Mouse (Mus musculus) hindbrain, embryonic 13.5 days (tissue): ENCODE results near the gene Cog4. TPM values are rescaled to one million over a fixed set of nuclear protein-coding genes. Genes with fewer than 3 reads are reported as not detected.

Source experiments
- ATAC-seq: fragments of 200-750 bp; cut with Nextera tagmentation; 2 replicates; pipeline ENCODE4 v1.8.0; 2017; ENCODE audit warnings: moderate TSS enrichment; ENCODE audit not compliant: low FRiP score
- H3K27ac ChIP-seq: fragments of 300-500 bp; sonication (generic); 2 replicates; pipeline ENCODE4 v1.5.1; 2015; ENCODE audit warnings: inconsistent platforms, mild to moderate bottlenecking, moderate library complexity
- H3K27me3 ChIP-seq: fragments of 300-500 bp; sonication (generic); 2 replicates; pipeline ENCODE4 v1.6.1; 2015; ENCODE audit warnings: mild to moderate bottlenecking, inconsistent platforms
- H3K36me3 ChIP-seq: fragments of 300-500 bp; sonication (generic); 2 replicates; pipeline ENCODE4 v1.6.1; 2015; ENCODE audit warnings: mild to moderate bottlenecking, inconsistent platforms
- H3K4me1 ChIP-seq: fragments of 300-500 bp; sonication (generic); replicated peaks from 2 replicates; pipeline ENCODE4 v1.6.1; 2015; ENCODE audit warnings: inconsistent platforms
- H3K4me2 ChIP-seq: fragments of 300-500 bp; sonication (generic); 2 replicates; pipeline ENCODE4 v1.6.1; 2015; ENCODE audit warnings: inconsistent platforms, mild to moderate bottlenecking, moderate library complexity
- H3K4me3 ChIP-seq: fragments of 300-500 bp; sonication (generic); 2 replicates; pipeline ENCODE4 v1.5.1; 2015; ENCODE audit warnings: mild to moderate bottlenecking, inconsistent platforms
- H3K9ac ChIP-seq: fragments of 300-500 bp; sonication (generic); 2 replicates; pipeline ENCODE4 v1.6.1; 2015; ENCODE audit warnings: mild to moderate bottlenecking, inconsistent platforms
- H3K9me3 ChIP-seq: fragments of 300-500 bp; sonication (generic); 2 replicates; pipeline ENCODE4 v1.6.1; 2016; ENCODE audit warnings: inconsistent platforms
- WGBS: fragments of 180-500 bp; shearing (Covaris S2); methylation state at CpG from one replicate; pipeline ENCODE4 v1.1.7; 2015; 5-methylcytosine and 5-hydroxymethylcytosine counted together
- polyA plus RNA-seq: library from polyadenylated mRNA; unstranded; fragments of >200 nt; fragmentation: Nextera tagmentation; extraction: Ambion mirVana; gene quantifications from 2 replicates; pipeline ENCODE4 v1.2.1, GENCODE M21; 2015

The Cog4 gene
- polyA plus RNA-seq = 71.9 and 77.8 TPM in 2 replicates

DNA sequence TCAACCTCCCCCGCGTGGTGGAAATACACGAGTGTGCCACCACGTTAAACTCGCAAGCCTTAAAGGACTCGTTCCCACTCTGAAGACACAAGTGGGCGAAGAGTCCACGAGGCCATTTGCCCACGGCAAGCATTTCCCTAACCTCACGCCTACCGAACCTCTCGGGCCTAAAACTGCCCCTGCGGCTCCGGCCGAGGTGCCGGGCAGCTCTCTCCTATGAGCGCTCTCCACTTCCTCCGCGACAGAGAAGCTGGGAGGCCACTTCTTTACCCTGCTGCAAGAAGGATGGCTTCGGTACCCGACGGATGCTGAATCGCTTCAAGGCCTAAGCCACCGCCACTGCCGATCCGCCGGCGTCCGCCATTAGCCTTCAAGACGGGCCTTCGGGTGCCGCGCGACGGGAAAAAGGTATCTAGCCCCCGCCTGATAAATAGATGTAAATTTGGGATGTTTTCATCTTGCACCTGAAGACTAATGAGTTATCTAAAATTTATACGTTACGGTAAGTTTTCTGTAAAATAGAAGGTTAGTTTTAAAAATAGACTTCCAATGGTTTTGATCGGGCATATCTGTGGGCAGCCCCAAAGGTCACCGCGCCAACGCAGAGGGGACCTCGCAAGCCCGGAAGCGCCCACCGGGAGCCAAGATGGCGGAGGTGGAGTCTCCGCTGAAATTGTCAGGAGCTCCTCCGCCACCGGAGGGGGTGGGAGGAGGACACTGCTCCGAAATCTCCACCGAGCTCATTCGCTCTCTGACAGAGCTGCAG lies at the start of gene Cog4, which contains the start of gene Sf3b3:
TSS of gene Cog4 (plus strand) at position 196 of the 766 bp plus-strand sequence.
TSS of gene Sf3b3 (minus strand) at position 383 of the 766 bp plus-strand sequence.
- Histone ChIP-seq H3K9ac (peak within 1 kb of the TSS; percentile 97), H3K27me3 (no peaks in the 10 kb centered on the region), H3K36me3 (peaks cover 46% of the 10 kb centered on the region), H3K27ac (peak within 1 kb of the TSS; percentile 90), H3K4me2 (peak within 1 kb of the TSS; percentile 83), H3K4me1 (peaks cover 28% of the 10 kb centered on the region), H3K9me3 (no peaks in the 10 kb centered on the region), H3K4me3 (peak within 1 kb of the TSS; percentile 93)
- ATAC-seq = peak; percentile 88
- WGBS = under 1% methylated on average over 53 of the region's 53 CpGs

DNA sequence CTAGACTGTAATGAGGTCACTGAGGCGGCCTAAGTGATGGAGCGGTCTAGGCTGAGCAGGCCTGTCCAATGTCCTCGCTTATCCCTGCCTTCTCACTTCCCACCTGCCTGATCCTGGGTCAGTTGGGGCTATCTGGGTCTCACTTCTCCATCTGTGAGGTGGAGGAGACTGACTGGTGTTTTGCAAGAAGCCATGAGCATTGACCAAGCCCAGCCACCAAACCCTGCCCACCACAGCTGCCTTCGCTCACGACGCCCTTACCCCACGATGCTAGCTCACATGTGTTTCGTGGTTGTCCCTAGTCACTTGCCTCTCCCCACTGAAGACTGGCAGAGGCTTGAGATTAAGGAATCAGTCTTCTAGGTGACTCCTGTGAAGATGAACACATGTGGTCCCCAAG lies 49.3 kb upstream of the Cog4 start:
- Histone ChIP-seq H3K4me1 (peaks cover 5% of the 10 kb centered on the region; the same call in 1 of the 2 replicates), H3K9me3 (no peaks in the 10 kb centered on the region), H3K4me2 (no peak overlapping the region), H3K4me3 (no peak overlapping the region), H3K27ac (no peak overlapping the region), H3K9ac (no peak overlapping the region), H3K27me3 (no peaks in the 10 kb centered on the region), H3K36me3 (no peaks in the 10 kb centered on the region)
- no peak for ATAC-seq
- 97% methylated on average over 8 of the region's 8 CpGs for WGBS

DNA sequence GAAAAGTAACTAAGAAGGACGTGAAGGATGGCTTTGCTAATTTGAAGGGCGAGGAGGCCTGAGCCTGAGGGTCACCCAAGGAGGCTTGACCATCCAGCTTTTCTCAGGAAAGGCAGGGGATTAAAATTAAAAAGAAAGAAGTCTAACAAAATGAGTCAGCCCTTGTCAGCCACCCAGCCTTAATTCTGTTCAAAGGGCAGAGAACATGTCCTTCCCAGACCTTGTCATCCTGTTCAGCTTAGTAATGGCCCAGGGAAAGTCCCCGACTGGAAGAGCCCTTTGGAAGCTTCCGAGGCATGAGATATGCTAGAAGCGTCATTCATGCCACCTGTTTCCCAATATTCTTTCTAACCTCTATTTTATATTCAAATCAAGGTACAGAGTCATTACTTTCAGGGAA lies 43.4 kb upstream of the Cog4 start:
- Histone ChIP-seq H3K9me3 (no peaks in the 10 kb centered on the region), H3K36me3 (no peaks in the 10 kb centered on the region), H3K9ac (no peak overlapping the region), H3K4me3 (no peak overlapping the region), H3K4me1 (no peaks in the 10 kb centered on the region), H3K27ac (no peak overlapping the region), H3K27me3 (no peaks in the 10 kb centered on the region), H3K4me2 (no peak overlapping the region)
- no peak for ATAC-seq
- WGBS = 84% methylated on average over 5 of the region's 5 CpGs

DNA sequence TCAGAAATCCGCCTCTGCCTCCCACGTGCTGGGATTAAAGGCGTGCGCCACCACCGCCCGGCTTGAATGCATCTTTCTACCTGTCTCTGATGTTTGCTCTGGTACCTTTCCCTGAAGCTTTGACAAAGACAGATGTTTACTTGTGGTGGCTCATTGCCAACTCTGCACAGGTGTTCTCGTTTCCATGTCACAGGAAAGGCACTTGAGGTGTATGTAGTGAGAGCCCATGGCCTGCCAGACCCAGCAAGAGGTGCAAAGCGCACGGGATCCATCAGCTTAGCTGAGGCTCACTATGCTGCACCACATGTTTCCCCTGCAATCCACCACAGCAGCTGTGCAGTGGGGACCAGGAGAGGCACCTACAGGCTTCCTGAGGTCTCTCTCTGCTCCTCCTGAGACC lies 42.5 kb upstream of the Cog4 start:
- Histone ChIP-seq H3K4me1 (no peaks in the 10 kb centered on the region), H3K9me3 (no peaks in the 10 kb centered on the region), H3K36me3 (peaks cover 6% of the 10 kb centered on the region), H3K4me3 (no peak overlapping the region), H3K27ac (no peak overlapping the region), H3K27me3 (no peaks in the 10 kb centered on the region), H3K4me2 (no peak overlapping the region), H3K9ac (no peak overlapping the region)
- no peak for ATAC-seq
- 87% methylated on average over 9 of the region's 9 CpGs for whole genome bisulfite sequencing

DNA sequence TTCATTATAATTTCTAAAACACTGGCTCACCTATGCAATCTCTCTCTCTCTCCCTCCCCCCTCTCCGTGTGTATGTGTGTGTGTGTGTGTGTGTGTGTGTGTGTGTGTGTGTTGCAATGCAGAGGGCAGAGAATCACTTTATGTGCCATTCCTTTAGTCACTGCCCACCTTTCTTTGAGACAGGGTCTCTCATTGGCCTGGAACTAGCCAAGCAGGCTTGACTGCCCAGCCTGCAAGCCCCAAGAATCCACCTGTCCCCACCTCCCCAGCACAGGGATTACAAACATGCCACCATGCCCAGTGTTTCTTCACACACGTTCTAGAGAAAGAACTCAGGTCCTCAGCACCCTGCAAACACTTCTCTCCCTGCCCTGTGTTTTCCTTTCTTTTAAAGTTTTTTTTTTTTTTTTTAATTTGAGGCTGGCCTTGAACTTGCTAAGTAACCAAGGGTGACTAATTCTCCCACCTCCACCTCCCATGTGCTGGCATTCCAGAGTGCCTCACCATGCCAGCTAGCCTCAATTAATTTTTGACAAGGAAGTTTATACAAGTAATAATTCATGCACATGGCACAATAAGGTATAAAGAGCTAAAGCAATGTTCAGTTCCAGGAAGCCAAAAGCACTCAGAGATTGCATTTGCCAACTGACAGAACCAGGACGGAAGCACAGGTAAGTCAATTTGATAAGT lies 41.4 kb upstream of the Cog4 start:
- no peak overlapping the region for H3K4me3 ChIP-seq
- H3K4me2 ChIP-seq = no peak overlapping the region
- H3K9ac ChIP-seq = no peak overlapping the region
- no peaks in the 10 kb centered on the region for H3K9me3 ChIP-seq
- WGBS = 58% methylated on average over 2 of the region's 3 CpGs
- H3K4me1 ChIP-seq = no peaks in the 10 kb centered on the region
- peaks cover 17% of the 10 kb centered on the region for H3K36me3 ChIP-seq
- no peak for ATAC-seq
- no peaks in the 10 kb centered on the region for H3K27me3 ChIP-seq
- no peak overlapping the region for H3K27ac ChIP-seq

DNA sequence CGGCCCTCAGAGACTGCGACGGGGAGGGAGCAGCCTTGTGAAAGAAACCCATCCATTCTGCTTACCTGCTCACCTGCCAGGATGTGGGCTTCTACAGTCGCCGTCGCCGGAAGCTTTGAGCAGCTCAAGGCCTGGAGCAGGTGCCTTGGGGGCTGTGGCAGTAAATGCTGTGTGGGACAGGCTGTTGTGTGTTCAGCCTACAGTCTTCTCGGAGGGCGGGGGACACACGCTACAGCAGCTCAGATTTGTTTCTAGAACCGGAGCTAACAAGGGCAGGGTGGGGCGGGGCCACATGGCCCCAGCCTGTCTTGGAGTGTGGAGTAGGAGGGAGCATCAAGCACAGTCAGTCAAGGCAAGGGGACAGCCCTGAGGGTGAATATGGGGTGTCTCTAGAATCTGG lies 40.7 kb upstream of the Cog4 start, which contains the start of gene Il34:
TSS of gene Il34 (minus strand) at position 256 of the 400 bp plus-strand sequence.
- Histone ChIP-seq H3K4me2 (no peak within 1 kb of the TSS), H3K9ac (no peak within 1 kb of the TSS)

DNA sequence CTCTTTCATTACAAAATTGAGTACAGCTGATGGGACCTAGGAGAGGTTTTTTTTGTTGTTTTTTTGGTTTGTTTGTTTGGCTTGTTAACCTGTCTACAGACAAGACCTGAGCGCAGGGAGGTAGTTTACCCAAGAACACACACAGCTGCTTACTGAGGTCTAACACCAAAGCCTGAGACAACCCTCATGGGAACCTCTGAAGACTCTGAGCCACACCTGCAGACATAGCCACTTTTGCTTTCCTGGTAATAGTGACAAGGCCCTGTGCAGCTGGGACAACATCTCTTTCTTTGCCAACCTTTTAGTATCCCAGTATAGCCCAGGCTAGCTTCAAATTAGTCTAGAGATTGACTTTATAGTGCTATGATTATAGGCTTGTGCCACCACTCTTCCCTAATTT lies 40.3 kb upstream of the Cog4 start:
- no peak overlapping the region for H3K4me3 ChIP-seq
- 93% methylated on average over 1 of the region's 1 CpGs for WGBS
- ATAC-seq = no peak

More for the DNA sequence above, 40.7 kb upstream of the Cog4 start, which contains the start of gene Il34:
- Histone ChIP-seq H3K27ac (no peak within 1 kb of the TSS), H3K36me3 (peaks cover 24% of the 10 kb centered on the region), H3K4me3 (no peak within 1 kb of the TSS), H3K9me3 (no peaks in the 10 kb centered on the region), H3K27me3 (no peaks in the 10 kb centered on the region), H3K4me1 (no peaks in the 10 kb centered on the region)
- WGBS = 48% methylated on average over 12 of the region's 12 CpGs
- no peak for ATAC-seq

DNA sequence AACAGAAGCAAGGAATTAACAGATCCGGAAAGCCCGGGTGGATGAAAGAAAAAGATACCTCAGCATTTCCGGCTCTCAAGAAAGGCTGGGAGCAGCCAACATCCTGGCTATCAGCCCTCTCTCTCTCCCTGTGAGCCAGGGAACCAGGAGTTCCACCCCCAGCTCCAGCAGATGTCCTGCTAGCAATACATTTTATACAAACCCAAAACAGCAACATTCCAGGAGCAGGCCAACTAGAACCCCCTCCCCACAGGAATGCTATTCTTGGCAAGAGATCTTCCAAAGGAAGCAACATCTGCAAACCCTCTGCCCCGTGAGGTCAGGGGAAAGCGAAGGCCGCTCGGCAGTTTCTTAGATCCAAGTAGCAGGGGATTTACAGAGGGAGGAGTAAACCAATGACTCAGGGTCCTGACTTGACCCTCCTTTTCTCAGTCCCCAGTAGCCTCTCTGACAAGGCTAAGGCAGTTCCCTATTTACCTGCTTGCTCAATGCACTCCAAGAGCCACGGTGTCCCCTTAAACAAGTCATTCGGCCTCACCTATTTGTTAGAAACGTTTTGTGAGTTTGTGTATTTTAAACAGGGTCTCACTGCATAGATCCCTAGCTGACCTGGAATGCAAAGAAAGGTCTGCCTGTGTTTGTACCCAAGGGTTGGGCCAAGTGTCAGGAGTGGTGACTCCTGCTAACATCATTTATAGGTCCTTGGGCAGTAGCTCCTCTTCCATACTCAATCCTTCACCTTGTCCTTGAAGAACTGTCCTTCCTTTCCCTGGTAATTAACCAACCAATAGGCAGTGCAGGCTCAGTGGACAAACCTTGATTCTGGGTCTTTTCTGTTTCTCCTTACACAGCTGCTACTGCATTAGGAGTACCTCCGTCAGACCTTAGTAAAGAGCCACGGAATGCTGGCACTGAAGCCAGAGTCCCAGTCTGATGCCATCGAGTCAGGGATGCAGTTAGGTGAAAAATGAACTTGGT lies 37.6 kb upstream of the Cog4 start:
- no peak for ATAC-seq
- WGBS = 61% methylated on average over 13 of the region's 13 CpGs
- H3K4me1 ChIP-seq = no peaks in the 10 kb centered on the region
- H3K9ac ChIP-seq = no peak overlapping the region
- H3K4me3 ChIP-seq = no peak overlapping the region
- H3K27ac ChIP-seq = no peak overlapping the region
- H3K27me3 ChIP-seq = no peaks in the 10 kb centered on the region
- peaks cover 55% of the 10 kb centered on the region for H3K36me3 ChIP-seq
- no peak overlapping the region for H3K4me2 ChIP-seq
- no peaks in the 10 kb centered on the region for H3K9me3 ChIP-seq

More for the DNA sequence above, 40.3 kb upstream of the Cog4 start:
- no peak overlapping the region for H3K27ac ChIP-seq
- peaks cover 29% of the 10 kb centered on the region for H3K36me3 ChIP-seq
- H3K9me3 ChIP-seq = no peaks in the 10 kb centered on the region
- H3K4me1 ChIP-seq = no peaks in the 10 kb centered on the region
- H3K27me3 ChIP-seq = no peaks in the 10 kb centered on the region
- H3K9ac ChIP-seq = no peak overlapping the region
- H3K4me2 ChIP-seq = no peak overlapping the region

DNA sequence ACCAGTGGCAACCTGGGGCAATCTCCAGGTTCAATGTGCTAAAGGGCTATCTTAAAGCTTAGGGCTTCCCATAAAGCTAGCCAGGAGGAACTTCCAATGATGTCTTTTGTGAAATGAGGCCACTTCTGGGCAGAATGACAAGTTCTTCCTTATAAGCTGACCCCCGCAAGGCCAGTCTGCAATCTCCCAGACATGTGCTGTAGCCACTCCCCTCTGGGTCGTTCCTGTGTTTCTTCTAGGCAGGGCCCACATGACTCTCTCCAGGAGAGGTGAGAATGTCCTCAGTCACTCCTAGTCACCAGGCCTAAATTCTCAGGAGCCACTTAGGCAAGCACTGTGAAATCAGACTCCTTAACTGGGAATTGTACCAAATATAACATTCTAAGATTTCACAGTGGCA lies 36.6 kb upstream of the Cog4 start:
- H3K4me3 ChIP-seq = no peak overlapping the region
- H3K9ac ChIP-seq = no peak overlapping the region
- H3K4me2 ChIP-seq = no peak overlapping the region
- ATAC-seq = no peak
- H3K9me3 ChIP-seq = no peaks in the 10 kb centered on the region
- 55% methylated on average over 2 of the region's 2 CpGs for WGBS
- H3K4me1 ChIP-seq = no peaks in the 10 kb centered on the region
- H3K27me3 ChIP-seq = no peaks in the 10 kb centered on the region
- no peak overlapping the region for H3K27ac ChIP-seq
- peaks cover 66% of the 10 kb centered on the region for H3K36me3 ChIP-seq

DNA sequence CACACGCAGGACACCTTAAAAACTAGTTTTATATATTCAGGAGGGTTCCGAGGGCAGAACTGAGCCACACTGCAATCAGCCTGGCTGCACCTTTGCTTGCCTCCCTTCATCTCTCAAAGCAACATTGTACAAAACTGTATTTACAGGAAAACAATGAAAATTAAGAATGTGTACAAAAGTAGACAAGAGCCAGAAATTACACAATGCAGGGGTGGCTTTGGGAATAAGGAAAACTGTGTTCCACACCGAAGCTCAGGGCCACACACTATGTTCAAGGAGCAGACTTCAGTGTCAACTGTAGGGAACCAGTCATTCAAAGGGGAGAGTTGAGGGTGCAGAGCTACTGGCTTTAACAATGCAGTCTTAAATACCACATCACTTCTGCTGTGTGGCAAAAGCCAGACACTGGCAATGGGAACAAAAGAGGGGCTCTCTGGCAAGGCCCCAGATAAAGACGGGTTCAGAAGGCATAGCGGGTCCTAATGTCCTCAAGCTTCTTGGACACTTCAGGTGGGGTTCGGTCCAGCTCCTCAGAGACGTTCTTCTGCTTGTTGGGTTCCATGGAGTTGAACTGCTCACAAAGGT lies 35.8 kb upstream of the Cog4 start:
- Histone ChIP-seq H3K4me1 (no peaks in the 10 kb centered on the region), H3K9ac (no peak overlapping the region), H3K36me3 (peaks cover 73% of the 10 kb centered on the region), H3K4me2 (no peak overlapping the region), H3K9me3 (no peaks in the 10 kb centered on the region), H3K27me3 (no peaks in the 10 kb centered on the region), H3K4me3 (no peak overlapping the region), H3K27ac (no peak overlapping the region)
- ATAC-seq = no peak
- WGBS = 87% methylated on average over 7 of the region's 7 CpGs

DNA sequence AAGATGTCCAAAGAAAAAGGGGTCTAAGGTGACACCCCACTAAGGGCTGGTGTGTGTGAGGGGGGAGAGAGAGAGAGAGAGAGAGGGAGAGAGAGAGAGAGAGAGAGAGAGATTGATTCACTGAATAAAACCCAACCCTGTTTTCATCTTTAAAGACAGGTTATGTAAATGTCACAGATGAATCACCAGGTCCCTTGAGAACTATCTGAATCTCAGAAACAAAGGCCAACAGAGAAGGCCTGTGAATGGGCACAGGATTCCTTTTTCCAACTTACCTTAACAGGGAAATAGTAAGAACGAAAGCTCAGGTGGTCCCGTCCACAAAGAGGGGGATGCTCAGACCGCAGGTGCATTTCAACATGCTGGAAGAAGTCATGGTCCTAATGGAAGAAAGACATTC lies 35.3 kb upstream of the Cog4 start:
- peaks cover 79% of the 10 kb centered on the region for H3K36me3 ChIP-seq
- no peaks in the 10 kb centered on the region for H3K4me1 ChIP-seq
- no peak for ATAC-seq
- H3K4me2 ChIP-seq = no peak overlapping the region
- H3K4me3 ChIP-seq = no peak overlapping the region
- no peaks in the 10 kb centered on the region for H3K27me3 ChIP-seq
- H3K9ac ChIP-seq = no peak overlapping the region
- H3K27ac ChIP-seq = no peak overlapping the region
- WGBS = 94% methylated on average over 3 of the region's 3 CpGs
- H3K9me3 ChIP-seq = no peaks in the 10 kb centered on the region
